Mouse (Mus musculus): ENCODE data around the gene Asl. TPM values are rescaled to one million over a fixed set of nuclear protein-coding genes. Genes with fewer than 3 reads are reported as not detected.
A peak's percentile ranks its signal among the peaks of the same experiment; 100 is the strongest.

The Asl gene
- polyA plus RNA-seq, 1 experiment from 2014 or later, result 29.6 TPM

DNA sequence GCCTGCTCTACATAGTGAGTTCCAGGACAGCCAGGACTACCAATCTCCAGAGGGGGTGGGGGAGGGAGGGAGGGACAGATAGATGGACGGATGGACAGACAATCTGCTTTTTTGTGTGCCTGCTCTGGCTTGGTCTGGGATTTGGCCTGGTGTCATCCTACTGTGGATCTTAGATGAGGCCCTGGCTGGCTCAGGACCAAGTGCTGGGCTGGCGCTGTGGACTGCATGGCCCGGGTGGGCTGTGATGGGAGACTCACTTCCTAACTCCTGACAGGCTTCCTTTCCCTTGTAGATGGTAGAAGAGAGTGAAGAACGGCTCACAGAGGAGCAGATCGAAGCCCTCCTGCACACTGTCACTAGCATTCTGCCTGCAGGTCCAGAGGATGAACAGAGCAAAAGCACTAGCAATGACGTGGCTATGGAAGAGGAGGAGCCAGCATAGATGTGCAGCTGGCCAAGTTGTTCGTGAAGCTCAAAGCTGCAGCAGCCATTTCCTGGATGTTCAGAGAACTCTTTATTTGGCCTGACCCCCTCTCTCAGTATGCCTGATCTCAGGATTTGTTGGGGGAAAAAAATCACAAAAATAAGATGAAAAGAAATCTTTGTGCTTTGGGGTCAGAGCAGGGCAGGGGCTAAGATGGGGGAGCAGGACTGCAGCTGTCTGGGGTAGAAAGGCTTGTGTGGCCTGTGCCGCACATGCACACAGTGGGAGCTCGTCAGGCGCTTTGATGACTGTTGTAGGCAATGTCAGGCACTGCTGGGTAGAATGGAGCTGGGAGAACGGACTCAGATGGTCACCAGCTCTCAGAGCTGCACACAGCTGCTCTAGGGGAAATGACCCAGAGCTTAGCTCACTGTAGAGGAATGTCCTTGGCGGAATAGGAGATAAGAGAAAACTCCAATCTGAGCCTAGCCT is 30.6 kb upstream of the Asl start:
- Histone ChIP-seq H3K9me3 (no peaks in the 10 kb centered on the region), H3K27me3 (no peaks in the 10 kb centered on the region), H3K36me3 (peaks cover 40% of the 10 kb centered on the region), H3K9ac (replicated peaks) (no peak overlapping the region), H3K4me2 (no peak overlapping the region), H3K4me1 (replicated peaks) (no peaks in the 10 kb centered on the region), H3K4me3 (replicated peaks) (no peak overlapping the region), H3K27ac (no peak overlapping the region)
- 83% methylated on average over 12 of the region's 12 CpGs for WGBS
- ATAC-seq (ENCODE audit: insufficient number of reproducible peaks, insufficient read depth, low FRiP score, low TSS enrichment, low read depth), result peak; percentile 47; the same call in 1 of the 2 replicates

- Histone ChIP-seq H3K9ac (replicated peaks) (no peak overlapping the region), H3K9me3 (no peaks in the 10 kb centered on the region), H3K36me3 (peaks cover 53% of the 10 kb centered on the region), H3K4me3 (replicated peaks) (no peak overlapping the region), H3K4me1 (replicated peaks) (no peaks in the 10 kb centered on the region), H3K27me3 (no peaks in the 10 kb centered on the region), H3K27ac (no peak overlapping the region), H3K4me2 (no peak overlapping the region)
- 98% methylated on average over 2 of the region's 2 CpGs for WGBS
- no peak for ATAC-seq (ENCODE audit: insufficient number of reproducible peaks, insufficient read depth, low FRiP score, low TSS enrichment, low read depth)
Observed at GRCm38 (mm10) chr5:130056303-130056702, 27.3 kb upstream of the Asl start.

- WGBS, result 90% methylated on average over 4 of the region's 4 CpGs
- no peaks in the 10 kb centered on the region for H3K9me3 ChIP-seq
Observed at GRCm38 (mm10) chr5:130055688-130056087, 26.6 kb upstream of the Asl start.

GRCm38 (mm10) chr5:130052955-130053354 is 23.9 kb upstream of the Asl start:
- WGBS, result 89% methylated on average over 6 of the region's 6 CpGs
- H3K4me3 ChIP-seq (replicated peaks), result no peak overlapping the region
- no peak overlapping the region for H3K27ac ChIP-seq
- peaks cover 60% of the 10 kb centered on the region for H3K36me3 ChIP-seq
- no peaks in the 10 kb centered on the region for H3K27me3 ChIP-seq
- ATAC-seq (ENCODE audit: insufficient number of reproducible peaks, insufficient read depth, low FRiP score, low TSS enrichment, low read depth), result no peak
- no peak overlapping the region for H3K4me2 ChIP-seq
- no peak overlapping the region for H3K9ac ChIP-seq (replicated peaks)
- no peaks in the 10 kb centered on the region for H3K9me3 ChIP-seq
- no peaks in the 10 kb centered on the region for H3K4me1 ChIP-seq (replicated peaks)

More at GRCm38 (mm10) chr5:130055688-130056087, 26.6 kb upstream of the Asl start:
- H3K9ac ChIP-seq (replicated peaks), result no peak overlapping the region
- H3K27ac ChIP-seq, result no peak overlapping the region
- H3K4me2 ChIP-seq, result no peak overlapping the region
- ATAC-seq (ENCODE audit: insufficient number of reproducible peaks, insufficient read depth, low FRiP score, low TSS enrichment, low read depth), result no peak
- H3K36me3 ChIP-seq, result peaks cover 57% of the 10 kb centered on the region
- H3K4me3 ChIP-seq (replicated peaks), result no peak overlapping the region
- H3K27me3 ChIP-seq, result no peaks in the 10 kb centered on the region
- H3K4me1 ChIP-seq (replicated peaks), result no peaks in the 10 kb centered on the region

DNA sequence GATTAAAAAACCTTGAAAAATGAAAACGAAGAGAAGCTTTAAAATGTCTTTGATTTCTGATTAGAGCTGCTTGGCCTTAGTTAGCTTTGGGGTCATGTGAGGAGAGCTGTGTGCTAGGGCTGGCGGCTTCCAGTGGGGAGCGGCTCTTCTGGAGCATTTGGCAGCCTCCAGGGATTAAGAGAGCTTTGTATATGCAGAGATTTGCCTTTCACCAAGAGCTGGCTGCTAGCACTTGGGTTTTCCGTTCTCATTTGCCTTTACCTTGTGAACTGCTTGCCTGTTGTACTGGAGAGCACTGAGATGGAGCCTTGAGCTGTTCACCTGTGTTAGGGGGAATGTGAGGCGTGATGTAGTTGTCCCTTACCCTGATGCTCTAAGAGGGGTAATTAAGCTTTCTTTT is 23.5 kb upstream of the Asl start:
- Histone ChIP-seq H3K36me3 (peaks cover 62% of the 10 kb centered on the region), H3K27ac (no peak overlapping the region), H3K4me1 (replicated peaks) (no peaks in the 10 kb centered on the region), H3K4me3 (replicated peaks) (no peak overlapping the region), H3K27me3 (no peaks in the 10 kb centered on the region), H3K4me2 (no peak overlapping the region), H3K9ac (replicated peaks) (no peak overlapping the region), H3K9me3 (no peaks in the 10 kb centered on the region)
- no peak for ATAC-seq (ENCODE audit: insufficient number of reproducible peaks, insufficient read depth, low FRiP score, low TSS enrichment, low read depth)
- WGBS, result 87% methylated on average over 5 of the region's 5 CpGs

DNA sequence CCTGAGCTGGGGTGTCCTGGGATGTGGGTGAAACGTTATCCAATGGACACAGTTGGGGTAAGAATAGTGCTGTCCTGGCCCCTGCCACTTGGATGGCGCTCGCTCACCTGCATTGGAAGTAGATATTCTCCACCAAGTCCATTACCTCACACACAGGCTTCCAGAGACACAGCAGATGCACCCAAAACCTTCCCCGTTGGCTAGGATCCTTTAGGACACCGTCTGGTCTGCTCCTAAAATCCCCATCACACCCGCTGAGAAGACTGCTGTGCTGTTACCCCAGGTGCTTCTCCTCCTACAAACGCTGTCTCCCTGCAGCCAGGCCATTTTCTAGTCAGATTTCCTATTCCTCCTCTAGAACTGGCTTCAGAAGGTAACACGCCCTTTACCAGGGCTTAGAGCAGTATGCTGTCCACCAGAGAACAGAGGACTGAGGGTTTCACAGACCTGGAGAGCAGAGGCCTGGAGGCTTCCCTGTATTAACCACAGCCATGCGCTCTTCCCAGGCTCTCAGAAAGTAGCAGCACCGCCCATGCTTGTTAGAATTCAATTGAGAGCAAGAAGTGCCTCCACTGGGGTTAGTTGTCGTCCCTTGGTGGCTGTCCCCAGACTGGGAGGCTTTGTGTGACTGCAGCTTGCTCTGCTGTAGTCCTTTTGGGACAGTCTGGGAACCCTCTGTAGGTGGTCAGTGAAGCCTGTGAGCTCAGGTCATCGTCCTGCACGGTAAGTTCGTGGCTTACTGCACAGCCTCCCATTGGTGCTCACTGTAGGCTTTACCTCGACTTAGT is 22.2 kb upstream of the Asl start:
- peaks cover 75% of the 10 kb centered on the region for H3K36me3 ChIP-seq
- H3K4me3 ChIP-seq (replicated peaks), result no peak overlapping the region
- no peak overlapping the region for H3K4me2 ChIP-seq
- ATAC-seq (ENCODE audit: insufficient number of reproducible peaks, insufficient read depth, low FRiP score, low TSS enrichment, low read depth), result no peak
- no peak overlapping the region for H3K27ac ChIP-seq
- H3K27me3 ChIP-seq, result no peaks in the 10 kb centered on the region
- WGBS, result 85% methylated on average over 15 of the region's 15 CpGs
- H3K4me1 ChIP-seq (replicated peaks), result no peaks in the 10 kb centered on the region
- no peak overlapping the region for H3K9ac ChIP-seq (replicated peaks)
- H3K9me3 ChIP-seq, result no peaks in the 10 kb centered on the region

DNA sequence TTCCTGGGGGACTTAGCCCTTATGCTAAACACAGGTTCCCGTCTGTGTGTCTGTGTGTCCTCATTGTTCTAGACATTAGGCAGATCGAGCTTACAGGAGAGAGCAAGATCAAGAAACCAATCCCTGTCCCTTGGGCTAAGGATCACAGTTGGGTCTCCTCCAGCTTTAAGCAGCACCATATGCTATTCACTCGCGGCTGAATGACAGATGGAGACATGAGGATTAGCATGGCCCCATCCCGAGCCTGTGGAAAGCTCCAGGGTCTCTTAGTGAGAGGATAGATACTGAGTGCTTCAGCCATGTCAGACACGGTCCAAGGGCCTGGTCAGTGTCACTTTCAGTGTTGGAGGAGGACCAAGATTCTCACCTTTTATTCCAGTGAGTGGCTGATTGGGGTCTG is 21.4 kb upstream of the Asl start:
- Histone ChIP-seq H3K27me3 (no peaks in the 10 kb centered on the region), H3K9me3 (no peaks in the 10 kb centered on the region), H3K36me3 (peaks cover 77% of the 10 kb centered on the region), H3K9ac (replicated peaks) (no peak overlapping the region), H3K4me3 (replicated peaks) (no peak overlapping the region), H3K4me2 (no peak overlapping the region), H3K4me1 (replicated peaks) (no peaks in the 10 kb centered on the region), H3K27ac (no peak overlapping the region)
- no peak for ATAC-seq (ENCODE audit: insufficient number of reproducible peaks, insufficient read depth, low FRiP score, low TSS enrichment, low read depth)
- 76% methylated on average over 6 of the region's 6 CpGs for WGBS

DNA sequence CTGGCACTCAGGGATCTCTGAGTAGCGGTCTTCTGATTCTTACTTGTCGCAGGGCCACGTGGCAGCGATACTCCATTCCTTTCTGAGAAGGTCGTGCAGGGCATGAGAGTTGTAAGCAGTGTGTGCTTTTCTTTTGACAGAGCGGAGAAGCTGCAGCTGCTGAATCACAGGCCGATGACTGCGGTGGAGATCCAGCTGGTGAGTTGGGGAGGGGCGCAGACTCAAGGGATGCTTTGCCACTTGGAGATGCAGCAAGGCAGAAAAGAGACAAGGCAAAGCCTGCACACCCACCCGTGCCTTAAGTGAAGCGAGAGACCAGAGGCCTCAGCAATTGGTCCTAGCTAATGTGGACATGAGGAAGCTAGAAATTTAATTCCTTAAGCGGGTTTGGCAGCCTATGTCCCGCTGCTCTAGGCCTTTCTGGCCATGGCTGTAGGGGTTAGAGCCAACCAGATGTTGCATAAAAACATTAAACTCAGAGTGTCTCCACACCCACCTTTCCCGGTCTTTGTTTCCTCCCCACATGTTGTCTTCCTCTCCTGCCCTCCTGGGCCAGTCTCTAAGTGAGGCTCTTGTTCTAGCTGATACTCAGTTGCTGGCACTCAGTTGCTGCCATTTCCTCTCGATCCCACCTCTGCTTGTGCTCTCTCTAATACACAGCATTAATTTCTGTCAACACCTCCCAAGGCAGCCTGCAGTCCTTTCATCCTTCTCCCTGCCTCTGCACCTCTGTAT is 19.9 kb upstream of the Asl start:
- WGBS, result 90% methylated on average over 15 of the region's 15 CpGs

GRCm38 (mm10) chr5:130047013-130047412 is 18.0 kb upstream of the Asl start:
- 78% methylated on average over 6 of the region's 6 CpGs for WGBS
- H3K9me3 ChIP-seq, result no peaks in the 10 kb centered on the region
- H3K27ac ChIP-seq, result no peak overlapping the region
- no peak overlapping the region for H3K4me2 ChIP-seq
- no peak for ATAC-seq (ENCODE audit: insufficient number of reproducible peaks, insufficient read depth, low FRiP score, low TSS enrichment, low read depth)
- peaks cover 89% of the 10 kb centered on the region for H3K36me3 ChIP-seq
- no peak overlapping the region for H3K9ac ChIP-seq (replicated peaks)
- H3K4me3 ChIP-seq (replicated peaks), result no peak overlapping the region
- H3K27me3 ChIP-seq, result no peaks in the 10 kb centered on the region
- no peaks in the 10 kb centered on the region for H3K4me1 ChIP-seq (replicated peaks)

More for the DNA sequence above, 19.9 kb upstream of the Asl start:
- Histone ChIP-seq H3K36me3 (peaks cover 85% of the 10 kb centered on the region), H3K9ac (replicated peaks) (no peak overlapping the region), H3K4me3 (replicated peaks) (no peak overlapping the region), H3K27me3 (no peaks in the 10 kb centered on the region), H3K4me1 (replicated peaks) (no peaks in the 10 kb centered on the region), H3K4me2 (no peak overlapping the region), H3K27ac (no peak overlapping the region), H3K9me3 (no peaks in the 10 kb centered on the region)
- ATAC-seq (ENCODE audit: insufficient number of reproducible peaks, insufficient read depth, low FRiP score, low TSS enrichment, low read depth), result no peak

GRCm38 (mm10) chr5:130046589-130046988 is 17.5 kb upstream of the Asl start:
- no peak overlapping the region for H3K4me3 ChIP-seq (replicated peaks)
- no peak overlapping the region for H3K9ac ChIP-seq (replicated peaks)
- no peak overlapping the region for H3K4me2 ChIP-seq
- H3K4me1 ChIP-seq (replicated peaks), result no peaks in the 10 kb centered on the region
- H3K36me3 ChIP-seq, result peaks cover 91% of the 10 kb centered on the region
- no peak overlapping the region for H3K27ac ChIP-seq
- H3K27me3 ChIP-seq, result no peaks in the 10 kb centered on the region
- no peak for ATAC-seq (ENCODE audit: insufficient number of reproducible peaks, insufficient read depth, low FRiP score, low TSS enrichment, low read depth)
- no peaks in the 10 kb centered on the region for H3K9me3 ChIP-seq
- 78% methylated on average over 10 of the region's 10 CpGs for WGBS

DNA sequence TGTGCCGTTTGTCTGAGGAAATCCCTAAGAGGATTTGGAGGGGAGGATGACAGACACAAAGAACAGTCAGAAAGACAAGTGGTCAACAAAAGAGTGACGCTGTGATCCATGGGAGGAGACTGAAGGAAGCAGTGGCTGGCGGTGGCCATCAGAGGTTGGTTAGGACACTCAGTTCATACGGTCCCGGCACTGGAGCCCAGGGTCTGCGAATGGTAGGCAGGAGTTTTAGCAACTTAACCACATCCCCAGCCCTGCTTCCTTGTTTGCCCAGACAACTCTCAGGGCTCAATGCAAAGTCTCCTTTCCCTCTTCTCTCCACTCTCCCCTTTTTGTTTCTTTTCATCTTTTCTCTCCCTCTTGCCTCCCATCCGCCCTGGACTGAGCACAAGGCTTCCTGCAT is 17.1 kb upstream of the Asl start:
- WGBS, result 86% methylated on average over 7 of the region's 7 CpGs
- no peak overlapping the region for H3K9ac ChIP-seq (replicated peaks)
- H3K36me3 ChIP-seq, result peaks cover 90% of the 10 kb centered on the region
- H3K4me3 ChIP-seq (replicated peaks), result no peak overlapping the region
- ATAC-seq (ENCODE audit: insufficient number of reproducible peaks, insufficient read depth, low FRiP score, low TSS enrichment, low read depth), result no peak
- H3K9me3 ChIP-seq, result no peaks in the 10 kb centered on the region
- H3K4me2 ChIP-seq, result no peak overlapping the region
- no peak overlapping the region for H3K27ac ChIP-seq
- no peaks in the 10 kb centered on the region for H3K4me1 ChIP-seq (replicated peaks)
- H3K27me3 ChIP-seq, result no peaks in the 10 kb centered on the region

Measured in limb, embryonic 12.5 days (tissue).